Mouse (Mus musculus) kidney, postnatal 36 days (tissue): ENCODE results near the gene Thoc6.

Experiments used
- DNase-seq, 2 experiments: peaks; one replicate each; pipeline ENCODE4 v3.0.0; 2021 to 2022; ENCODE audit warnings: mixed read lengths in 2 of 2

The Thoc6 gene

GRCm38 (mm10) chr17:23627813-23628212, 45.9 kb downstream of the Thoc6 start:
- DNase-seq, result no peak

DNA sequence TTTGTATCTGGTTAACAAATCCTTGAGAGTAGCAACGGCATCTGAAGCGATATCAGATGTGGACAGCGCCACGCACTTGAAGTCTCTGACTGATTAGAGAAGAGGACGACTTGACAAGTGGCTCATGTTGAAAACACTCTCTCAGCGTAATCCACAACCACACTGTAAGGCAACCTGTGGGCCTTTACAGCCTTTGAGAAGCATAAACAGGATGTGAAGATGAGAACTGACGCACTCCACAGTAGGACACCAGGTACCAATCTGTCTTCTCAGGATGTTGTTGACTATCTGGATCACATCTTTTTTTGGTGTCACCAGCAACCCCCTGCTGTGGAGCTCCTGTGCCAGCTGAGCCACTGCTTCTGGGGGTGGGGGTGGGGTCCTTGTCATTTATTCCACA, 53.3 kb downstream of the Thoc6 start:
- no peak for DNase-seq
